Comparison of ENCODE assay signal across 12 mouse cellular contexts in genomic region chr8:123415967-123416943, GRCm38 (mm10). TPM values are rescaled to one million over a fixed set of nuclear protein-coding genes. Genes with fewer than 3 reads are reported as not detected.
DNase-seq lines count a peak whose midpoint lies in the region; ATAC-seq and TF ChIP-seq lines count a peak whose summit lies in the region.
"Had no signal": no experiment of that assay in that cellular context is flagged by ENCODE, and none has a peak within 500 bp of the region (broad histone marks: within the 10 kb centered on the region; RNA-seq: fewer than 3 reads in every experiment).

No protein-coding gene starts in this region.

- no peak for DNase-seq in layer of hippocampus, adult 2 months (ENCODE audit: low spot score in 2 of 2)
- no peak for DNase-seq in layer of hippocampus, postnatal 14 days (ENCODE audit: low spot score in 2 of 2)
- DNase-seq in MN1 (ENCODE audit: low spot score) = peak; percentile 86
- no peak for DNase-seq in adrenal gland, adult 8-10 months
- DNase-seq in urinary bladder, postnatal 4 days (ENCODE audit: low spot score in 2 of 2) = no peak

- no peak overlapping the region for H3K9ac ChIP-seq in intestine, postnatal 0 days (ENCODE audit: low read depth, low read length)
- no peak overlapping the region for H3K9ac ChIP-seq in neural tube, embryonic 14.5 days (replicated peaks; ENCODE audit: low read depth, low read length)
- H3K9ac ChIP-seq in kidney, embryonic 14.5 days (ENCODE audit: low read depth, low read length) = no peak overlapping the region

- H3K4me1 ChIP-seq in intestine, postnatal 0 days (replicated peaks; ENCODE audit: control insufficient read depth, insufficient read depth, low read length) = no peaks in the 10 kb centered on the region
- peaks cover 6% of the 10 kb centered on the region for H3K4me1 ChIP-seq in neural tube, embryonic 14.5 days (ENCODE audit: control insufficient read depth, insufficient read depth, low read length)
- H3K4me1 ChIP-seq in kidney, embryonic 14.5 days (ENCODE audit: control insufficient read depth, insufficient read depth, low read length) = no peaks in the 10 kb centered on the region; the same call in 1 of the 2 replicates

- TF ChIP-seq CTCF in layer of hippocampus, adult 2 months (conservative IDR thresholded peaks at IDR 0.05) = peak; percentile 73
- peak; percentile 64 for TF ChIP-seq CTCF in intestine, postnatal 0 days (IDR thresholded peaks at IDR 0.05; ENCODE audit: low read depth)

- H3K9me3 ChIP-seq in intestine, postnatal 0 days (ENCODE audit: control insufficient read depth) = no peaks in the 10 kb centered on the region
- H3K9me3 ChIP-seq in neural tube, embryonic 14.5 days (ENCODE audit: control insufficient read depth, low read length) = no peaks in the 10 kb centered on the region
- no peaks in the 10 kb centered on the region for H3K9me3 ChIP-seq in kidney, embryonic 14.5 days (ENCODE audit: control insufficient read depth, low read length)

- WGBS in intestine, postnatal 0 days = 80% methylated on average over 8 of the region's 8 CpGs
- 88% methylated on average over 8 of the region's 8 CpGs for WGBS in neural tube, embryonic 14.5 days
- 88% methylated on average over 8 of the region's 8 CpGs for WGBS in kidney, embryonic 14.5 days

- H3K4me3 ChIP-seq in layer of hippocampus, adult 2 months = no peak overlapping the region
- H3K4me3 ChIP-seq in intestine, postnatal 0 days (ENCODE audit: low read depth, low read length) = no peak overlapping the region
- peak overlapping the region; percentile 6; the same call in 1 of the 2 replicates for H3K4me3 ChIP-seq in neural tube, embryonic 14.5 days (ENCODE audit: low read depth, low read length)
- no peak overlapping the region for H3K4me3 ChIP-seq in kidney, embryonic 14.5 days (ENCODE audit: low read length)
- H3K4me3 ChIP-seq: erythroblast, embryonic 14.5 days had no signal

- peaks cover 19% of the 10 kb centered on the region for H3K27me3 ChIP-seq in intestine, postnatal 0 days (replicated peaks; ENCODE audit: control insufficient read depth, insufficient read depth, low read length)
- H3K27me3 ChIP-seq in neural tube, embryonic 14.5 days (ENCODE audit: control insufficient read depth, insufficient read depth, low read length) = no peaks in the 10 kb centered on the region
- peaks cover 29% of the 10 kb centered on the region for H3K27me3 ChIP-seq in kidney, embryonic 14.5 days (ENCODE audit: control insufficient read depth, insufficient read depth, low read length)

- no peak overlapping the region for H3K4me2 ChIP-seq in intestine, postnatal 0 days (replicated peaks; ENCODE audit: low read depth)
- H3K4me2 ChIP-seq in neural tube, embryonic 14.5 days (ENCODE audit: low read depth, low read length) = peak overlapping the region; percentile 26
- H3K4me2 ChIP-seq in kidney, embryonic 14.5 days (replicated peaks; ENCODE audit: low read depth, low read length) = no peak overlapping the region

- ATAC-seq in intestine, postnatal 0 days = no peak
- ATAC-seq in neural tube, embryonic 14.5 days (ENCODE audit: low read depth) = no peak
- ATAC-seq in kidney, embryonic 14.5 days (ENCODE audit: low FRiP score, low TSS enrichment) = no peak

- H3K27ac ChIP-seq in layer of hippocampus, adult 2 months = no peak overlapping the region
- H3K27ac ChIP-seq in intestine, postnatal 0 days (ENCODE audit: low read depth, low read length) = no peak overlapping the region
- no peak overlapping the region for H3K27ac ChIP-seq in neural tube, embryonic 14.5 days (ENCODE audit: low read depth, low read length)
- no peak overlapping the region for H3K27ac ChIP-seq in kidney, embryonic 14.5 days (ENCODE audit: low read depth, low read length)
- H3K27ac ChIP-seq: macrophage had no signal

- H3K36me3 ChIP-seq in intestine, postnatal 0 days (ENCODE audit: control insufficient read depth, insufficient read depth) = no peaks in the 10 kb centered on the region
- peaks cover 30% of the 10 kb centered on the region for H3K36me3 ChIP-seq in neural tube, embryonic 14.5 days (ENCODE audit: control insufficient read depth, insufficient read depth, low read length)
- no peaks in the 10 kb centered on the region for H3K36me3 ChIP-seq in kidney, embryonic 14.5 days (ENCODE audit: control insufficient read depth, insufficient read depth, low read length)

RNA-seq across cellular contexts. Expression of gene Tubb3, which starts 5.0 kb away (rescaled TPM):
- 100 to 1,000 TPM; 249 to 277 TPM for total RNA-seq in layer of hippocampus, adult 2 months (2021)
- 100 to 1,000 TPM; 559 to 591 TPM for total RNA-seq in layer of hippocampus, postnatal 14 days (2021)
- polyA plus RNA-seq in intestine, postnatal 0 days (2015; fragmentation: Nextera tagmentation; extraction: Ambion mirVana) = 22.5 and 23.9 TPM in 2 replicates
- 1,600 and 1,632 TPM in 2 replicates for polyA plus RNA-seq in neural tube, embryonic 14.5 days (2014; fragmentation: Nextera tagmentation; extraction: Ambion mirVana)
- 1 to 10 TPM; 2.9 to 9.7 (median 6.6) TPM for total RNA-seq in adrenal gland, adult 8-10 months (2022)
- polyA plus RNA-seq in kidney, embryonic 14.5 days (2014; fragmentation: Nextera tagmentation; extraction: Ambion mirVana) = 1.2 and 1.9 TPM in 2 replicates
- polyA plus RNA-seq: macrophage had no signal

RNA-seq across cellular contexts. Expression of gene Def8, which starts 7.1 kb away (rescaled TPM):
- total RNA-seq in layer of hippocampus, adult 2 months (2021) = 10 to 100 TPM; 56.7 to 62.1 TPM
- total RNA-seq in layer of hippocampus, postnatal 14 days (2021) = 10 to 100 TPM; 72.0 to 78.2 TPM
- polyA plus RNA-seq in intestine, postnatal 0 days (2015; fragmentation: Nextera tagmentation; extraction: Ambion mirVana) = 16.6 and 18.4 TPM in 2 replicates
- 47.4 and 52.8 TPM in 2 replicates for polyA plus RNA-seq in neural tube, embryonic 14.5 days (2014; fragmentation: Nextera tagmentation; extraction: Ambion mirVana)
- 10 to 100 TPM; 27.8 to 40.1 (median 34.2) TPM for total RNA-seq in adrenal gland, adult 8-10 months (2022)
- polyA plus RNA-seq in kidney, embryonic 14.5 days (2014; fragmentation: Nextera tagmentation; extraction: Ambion mirVana) = 24.2 and 35.7 TPM in 2 replicates

RNA-seq across cellular contexts. Expression of gene Mc1r, which starts 9.3 kb away (rescaled TPM):
- total RNA-seq in layer of hippocampus, adult 2 months (2021) = not detected
- total RNA-seq in layer of hippocampus, postnatal 14 days (2021) = under 1 TPM in 1 of 2 experiments, not detected in 1; 0.10 TPM
- polyA plus RNA-seq in intestine, postnatal 0 days (2015; fragmentation: Nextera tagmentation; extraction: Ambion mirVana) = not detected in 2 replicates
- polyA plus RNA-seq in neural tube, embryonic 14.5 days (2014; fragmentation: Nextera tagmentation; extraction: Ambion mirVana) = 0.22 and 0.33 TPM in 2 replicates
- under 1 TPM in 1 of 4 experiments, not detected in 3; 0.13 TPM for total RNA-seq in adrenal gland, adult 8-10 months (2022)
- not detected in 2 replicates for polyA plus RNA-seq in kidney, embryonic 14.5 days (2014; fragmentation: Nextera tagmentation; extraction: Ambion mirVana)
- total RNA-seq: adrenal gland, adult 18-20 months had no signal
- polyA plus RNA-seq: macrophage; stomach, embryonic 16.5 days had no signal

RNA-seq across cellular contexts. Expression of gene Tcf25, which starts 42.7 kb away (rescaled TPM):
- 100 to 1,000 TPM; 459 to 497 TPM for total RNA-seq in layer of hippocampus, adult 2 months (2021)
- total RNA-seq in layer of hippocampus, postnatal 14 days (2021) = 100 to 1,000 TPM; 490 to 516 TPM
- 147 and 178 TPM in 2 replicates for polyA plus RNA-seq in intestine, postnatal 0 days (2015; fragmentation: Nextera tagmentation; extraction: Ambion mirVana)
- polyA plus RNA-seq in neural tube, embryonic 14.5 days (2014; fragmentation: Nextera tagmentation; extraction: Ambion mirVana) = 379 and 405 TPM in 2 replicates
- total RNA-seq in adrenal gland, adult 8-10 months (2022) = 100 to 1,000 TPM; 223 to 301 (median 278) TPM
- 115 and 157 TPM in 2 replicates for polyA plus RNA-seq in kidney, embryonic 14.5 days (2014; fragmentation: Nextera tagmentation; extraction: Ambion mirVana)

Comparison
In these comparisons a context has a peak if more than half of its experiments do, and no peak if none do; other contexts are left out.
1. RNA of gene Tubb3, which starts 5.0 kb away (total RNA-seq): 559 to 591 TPM in layer of hippocampus, postnatal 14 days and 249 to 277 TPM in layer of hippocampus, adult 2 months; 2.9 to 9.7 TPM in adrenal gland, adult 8-10 months; every median in the first group is over 10 times any median in the second.